Mouse (Mus musculus) cerebellum, adult 2 months (tissue): ENCODE data around the gene Mrpl53. TPM values are rescaled to one million over a fixed set of nuclear protein-coding genes. Genes with fewer than 3 reads are reported as not detected.
A peak's percentile ranks its signal among the peaks of the same experiment; 100 is the strongest.

ENCODE experiments used
- DNase-seq, 2 experiments: peaks; one replicate each; pipeline ENCODE4 v3.0.0; 2021
- H3K27ac ChIP-seq: fragments of 200-500 bp; 2 replicates; pipeline ENCODE4 v1.5.1; 2012; ENCODE audit warnings: low read length, control low read depth, inconsistent platforms; ENCODE audit not compliant: insufficient read depth
- H3K27me3 ChIP-seq: fragments of 200-500 bp; 2 replicates; pipeline ENCODE4 v1.6.1; 2012; ENCODE audit warnings: inconsistent platforms, mild to moderate bottlenecking, low read length, moderate library complexity; ENCODE audit not compliant: control insufficient read depth, insufficient read depth
- H3K4me1 ChIP-seq: fragments of 200-500 bp; 2 replicates; pipeline ENCODE4 v1.6.1; 2011; ENCODE audit warnings: low read length; ENCODE audit not compliant: control insufficient read depth, insufficient read depth
- H3K4me3 ChIP-seq: fragments of 200-500 bp; replicated peaks from 2 replicates; pipeline ENCODE3; 2011; ENCODE audit warnings: mild to moderate bottlenecking, low read depth, low read length, control low read depth; ENCODE audit not compliant: insufficient read depth
- CTCF ChIP-seq: fragments of 200-500 bp; IDR thresholded peaks from 2 replicates; pipeline ENCODE4 v1.5.1; 2011; ENCODE audit warnings: low read depth, mild to moderate bottlenecking, control low read depth, low read length, moderate library complexity, borderline replicate concordance; ENCODE audit not compliant: insufficient read depth
- POLR2A ChIP-seq: fragments of 200-500 bp; IDR thresholded peaks from 2 replicates; pipeline ENCODE4 v1.6.1; 2011; ENCODE audit warnings: low read length, control low read depth, borderline replicate concordance; ENCODE audit not compliant: insufficient read depth
- WGBS: fragments of 180-500 bp; shearing (Covaris S2); methylation state at CpG from one replicate; pipeline ENCODE4 v1.1.7; 2018; 5-methylcytosine and 5-hydroxymethylcytosine counted together
- polyA plus RNA-seq: library from polyadenylated mRNA; depleted of rRNA; stranded (reverse); fragments of >200 nt; gene quantifications from 2 replicates; pipeline ENCODE4 v1.2.3, GENCODE M21; 2012

Mrpl53 gene
- polyA plus RNA-seq, 1 experiment: 109 TPM

DNA sequence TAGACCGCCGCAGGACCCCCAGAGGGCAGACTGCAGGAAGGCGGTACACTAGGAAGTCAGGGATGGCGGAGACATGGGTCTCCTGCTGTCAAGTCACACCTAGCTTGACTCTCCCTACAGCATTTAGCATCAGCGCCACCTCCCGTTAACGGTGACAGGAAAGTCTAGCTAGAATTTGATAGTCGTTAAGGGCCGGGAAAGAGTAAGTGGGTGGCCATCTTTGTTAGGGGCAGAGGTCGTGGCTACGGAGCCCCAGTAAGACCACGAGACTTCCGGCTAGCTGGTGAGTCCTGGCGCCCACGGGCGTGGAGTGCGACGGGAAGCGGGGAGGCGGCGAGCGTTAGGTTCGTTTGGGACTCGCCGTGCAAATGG lies 7.5 kb upstream of the Mrpl53 start, which contains the start of the genes Ccdc142 and Gm42688:
Gene Ccdc142 (plus strand): TSS at position 286 of the 372 bp plus-strand sequence.
Gene Gm42688 (plus strand): TSS at position 302 of the 372 bp plus-strand sequence.
- DNase-seq: peak; percentile 92 to 94
- Histone ChIP-seq H3K4me1 (peaks cover 14% of the 10 kb centered on the region), H3K27ac (peak within 1 kb of the TSS; percentile 63), H3K4me3 (peak within 1 kb of the TSS; percentile 78), H3K27me3 (no peaks in the 10 kb centered on the region)
- WGBS: under 1% methylated on average over 25 of the region's 25 CpGs
- TF ChIP-seq CTCF (peak; percentile 62), POLR2A (peak; percentile 77)

DNA sequence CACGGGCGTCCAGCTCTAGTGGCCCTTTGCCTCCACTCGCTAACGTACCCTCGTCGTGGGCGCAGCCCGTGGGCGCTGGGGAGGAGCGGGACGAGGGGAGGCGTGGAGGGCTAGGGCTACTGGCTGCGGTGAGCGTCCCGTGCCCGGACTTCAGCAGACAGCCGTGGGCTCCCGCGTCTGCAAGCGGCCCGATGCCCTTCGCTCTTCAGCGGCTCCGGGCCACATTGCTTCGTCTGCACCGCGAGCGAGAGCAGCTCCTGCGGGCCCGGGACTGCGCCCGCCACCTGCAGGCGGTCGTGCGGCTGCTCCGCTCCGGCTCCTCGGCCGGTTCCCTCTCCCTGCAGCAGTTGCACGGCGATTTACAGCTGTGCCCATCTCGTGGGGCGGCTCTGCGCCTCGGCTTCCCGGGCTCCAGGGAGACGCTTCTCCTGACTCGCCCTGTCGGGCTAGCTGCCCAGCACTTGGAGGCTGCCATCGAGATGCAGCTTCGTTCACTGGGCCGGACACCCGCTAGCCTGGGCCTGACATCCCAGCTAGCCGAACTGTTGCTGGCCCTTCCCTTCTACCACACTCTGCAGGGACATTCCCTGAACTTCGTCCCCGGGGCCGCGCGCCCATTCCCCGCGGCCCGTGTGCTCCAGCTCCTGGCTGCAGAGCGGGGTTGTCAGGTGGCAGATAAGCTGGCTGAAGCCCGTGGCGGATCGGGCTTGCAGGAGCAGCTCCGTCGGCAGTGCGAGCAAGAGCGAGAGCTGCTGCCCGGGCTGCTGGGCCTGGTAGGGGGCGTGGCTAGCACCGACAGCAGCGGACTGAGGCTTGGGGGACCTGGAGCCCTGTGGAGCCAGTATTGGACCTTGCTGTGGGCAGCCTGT lies 6.9 kb upstream of the Mrpl53 start:
- H3K27ac ChIP-seq: peak overlapping the region; percentile 63
- H3K4me1 ChIP-seq: peaks cover 14% of the 10 kb centered on the region
- peak; percentile 58 to 60 for DNase-seq
- TF ChIP-seq CTCF: no peak; the same call in 1 of the 2 replicates
- 0 out of 2 replicates have a peak, but pooled peaks have one; percentile 9 for TF ChIP-seq POLR2A
- peak overlapping the region; percentile 78 for H3K4me3 ChIP-seq
- no peaks in the 10 kb centered on the region for H3K27me3 ChIP-seq
- WGBS: under 1% methylated on average over 74 of the region's 74 CpGs

DNA sequence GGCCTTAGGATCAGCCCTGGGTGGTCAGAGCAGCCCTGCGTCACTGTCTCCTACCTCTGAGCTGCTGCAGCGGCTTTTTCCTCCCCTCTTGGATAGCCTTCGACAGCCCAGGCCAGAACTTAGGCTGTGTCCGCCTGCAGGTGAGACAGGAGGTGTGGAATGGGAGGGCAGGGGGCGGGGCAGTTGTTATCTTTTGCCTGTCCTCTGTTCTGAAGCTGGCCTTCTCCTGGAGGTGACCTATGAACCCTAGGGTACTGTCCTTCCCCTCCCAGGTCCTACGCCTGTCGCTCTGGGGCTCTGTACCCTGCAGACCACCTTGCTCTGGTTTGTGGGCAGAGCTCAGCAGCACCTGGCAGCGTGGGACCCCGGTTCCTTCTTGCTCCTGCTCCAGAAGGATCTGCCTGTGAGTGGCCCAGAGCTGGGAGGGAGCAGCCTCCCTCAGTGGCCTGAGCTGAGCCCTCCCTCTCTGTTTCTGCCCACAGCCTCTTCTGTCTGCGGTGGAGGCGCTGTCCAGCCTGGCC lies 5.7 kb upstream of the Mrpl53 start:
- Histone ChIP-seq H3K4me3 (no peak overlapping the region), H3K4me1 (peaks cover 20% of the 10 kb centered on the region), H3K27ac (no peak overlapping the region), H3K27me3 (no peaks in the 10 kb centered on the region)
- DNase-seq: no peak
- 54% methylated on average over 11 of the region's 11 CpGs for WGBS
- TF ChIP-seq POLR2A: no peak
- TF ChIP-seq CTCF: no peak

GRCm38 (mm10) chr6:83104158-83104557 lies 4.7 kb upstream of the Mrpl53 start:
- Histone ChIP-seq H3K4me3 (no peak overlapping the region), H3K27ac (no peak overlapping the region), H3K27me3 (no peaks in the 10 kb centered on the region), H3K4me1 (peaks cover 20% of the 10 kb centered on the region)
- 31% methylated on average over 4 of the region's 4 CpGs for WGBS
- DNase-seq: no peak
- TF ChIP-seq CTCF: no peak
- TF ChIP-seq POLR2A: no peak

DNA sequence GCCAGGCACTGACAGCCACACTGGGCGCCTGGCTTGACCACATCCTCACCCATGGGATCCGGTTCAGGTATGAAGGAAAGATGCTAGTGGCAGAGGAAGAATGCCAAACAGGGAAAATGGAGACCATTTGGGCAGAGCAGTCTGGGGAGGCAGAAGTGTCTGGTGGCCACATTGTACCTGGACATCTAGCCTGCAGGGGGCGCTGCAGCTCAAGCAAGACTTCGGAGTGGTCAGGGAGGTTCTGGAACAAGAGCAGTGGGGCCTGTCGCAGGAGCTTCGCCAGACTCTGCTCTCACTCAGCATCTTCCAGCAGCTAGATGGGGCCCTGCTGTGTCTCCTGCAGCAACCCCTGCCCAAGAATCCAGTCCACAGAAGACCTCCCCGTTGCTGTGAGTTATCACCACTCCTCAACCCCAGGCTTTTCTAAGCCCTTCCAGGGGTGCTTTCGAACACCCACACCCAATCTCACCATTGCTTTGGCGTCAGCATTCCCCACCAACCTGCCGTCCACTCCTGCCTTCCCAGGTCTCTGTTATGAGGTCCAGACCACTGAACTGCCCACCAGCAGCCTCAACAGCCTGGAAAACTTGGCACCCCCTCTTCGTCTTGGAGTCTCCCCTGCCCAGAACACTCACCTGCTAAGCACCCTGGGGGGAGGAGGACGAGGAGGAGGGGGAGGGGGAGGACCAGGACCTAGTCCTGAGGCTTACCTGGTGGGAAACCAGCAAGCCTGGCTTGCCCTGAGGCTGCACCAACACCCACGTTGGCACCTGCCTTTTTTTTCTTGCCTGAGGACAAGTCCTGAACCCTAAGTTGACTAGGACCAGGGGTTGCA lies 1.1 kb upstream of the Mrpl53 start:
- TF ChIP-seq CTCF: peak; percentile 70
- no peak for TF ChIP-seq POLR2A
- no peaks in the 10 kb centered on the region for H3K27me3 ChIP-seq
- peak overlapping the region; percentile 83; the same call in 1 of the 2 replicates for H3K27ac ChIP-seq
- 24% methylated on average over 13 of the region's 13 CpGs for WGBS
- peak overlapping the region; percentile 79 for H3K4me3 ChIP-seq
- DNase-seq: peak; percentile 62 to 72
- peaks cover 15% of the 10 kb centered on the region for H3K4me1 ChIP-seq

- no peak for DNase-seq
- Histone ChIP-seq H3K27me3 (no peaks in the 10 kb centered on the region), H3K4me3 (no peak overlapping the region), H3K4me1 (peaks cover 15% of the 10 kb centered on the region), H3K27ac (no peak overlapping the region)
- 89% methylated on average over 4 of the region's 4 CpGs for WGBS
- TF ChIP-seq POLR2A (no peak), CTCF (no peak)
Measured at GRCm38 (mm10) chr6:83111510-83112136, 2.8 kb downstream of the Mrpl53 start.
